Mouse (Mus musculus): Measurements from ENCODE around the gene Dnajb2. TPM values are rescaled to one million over a fixed set of nuclear protein-coding genes. Genes with fewer than 3 reads are reported as not detected.
A peak's percentile ranks its signal among the peaks of the same experiment; 100 is the strongest.

Gene Dnajb2
- polyA plus RNA-seq, 2 experiments, result 12.5 to 21.1 TPM

DNA sequence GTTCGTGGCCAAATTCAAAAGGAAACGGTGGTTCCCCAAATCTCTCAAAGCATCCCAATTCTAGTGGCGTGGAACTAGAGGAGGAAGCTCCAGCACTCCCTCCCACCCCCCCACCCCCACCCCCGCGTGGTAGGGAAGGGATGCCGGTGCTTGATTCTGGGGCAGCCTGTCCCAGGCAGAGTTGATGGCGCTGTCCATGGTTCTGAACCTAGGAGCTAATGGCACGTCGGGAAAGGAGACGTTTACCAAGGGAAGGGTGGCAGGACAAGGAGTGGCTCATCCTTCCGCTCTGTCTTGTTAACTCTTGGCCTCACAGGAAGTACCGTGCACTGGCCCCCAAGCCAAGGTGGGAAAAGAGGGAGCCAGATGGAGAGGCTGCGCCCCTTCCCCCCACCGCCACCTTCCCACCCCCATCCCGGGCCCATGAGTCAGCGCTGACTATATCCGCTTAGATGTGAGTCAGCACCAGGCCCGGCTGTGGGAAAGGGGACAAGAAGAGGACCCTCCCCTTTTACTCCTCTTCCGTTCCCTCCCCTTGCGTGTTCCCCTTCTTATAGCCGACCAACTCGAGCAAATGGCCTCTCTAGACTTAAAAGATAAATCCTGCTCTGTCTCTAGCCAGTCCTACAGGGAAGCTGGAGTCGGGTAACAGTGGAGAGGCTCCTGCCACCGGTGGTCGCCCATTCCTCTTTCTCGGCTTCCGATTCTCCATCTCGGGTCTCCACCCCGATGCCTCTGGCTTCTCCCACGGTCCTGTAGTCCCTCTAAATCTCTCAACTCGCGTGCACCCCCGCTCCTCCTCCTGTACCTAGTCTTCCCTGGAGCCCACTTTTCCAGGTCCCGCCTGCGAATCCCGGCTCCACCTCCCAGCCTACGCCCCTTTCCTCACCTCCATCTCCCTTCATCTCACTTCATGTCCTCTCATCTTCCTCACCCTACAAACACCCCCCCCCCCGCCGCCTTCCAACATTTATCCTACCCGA, 27.1 kb downstream of the Dnajb2 start:
- no peak overlapping the region for H3K4me3 ChIP-seq (ENCODE audit: insufficient read depth in 1 of 2, low read depth in 2 of 2, low read length in 2 of 2)

GRCm38 (mm10) chr1:75264091-75264880, 28.1 kb downstream of the Dnajb2 start, which contains the start of gene Ptprn:
Gene Ptprn (minus strand): TSS chr1:75264502.
- no peaks in the 10 kb centered on the region for H3K36me3 ChIP-seq (replicated peaks; ENCODE audit: control insufficient read depth, insufficient read depth, low read depth)
- no peaks in the 10 kb centered on the region for H3K4me1 ChIP-seq (replicated peaks; ENCODE audit: control insufficient read depth in 2 of 2, insufficient read depth in 2 of 2, low read length in 1 of 2)
- no peak within 1 kb of the TSS for H3K9ac ChIP-seq (replicated peaks)
- 10% methylated on average over 32 of the region's 32 CpGs for WGBS (ENCODE audit: insufficient replicate concordance)
- H3K4me2 ChIP-seq (ENCODE audit: low read depth), result no peak within 1 kb of the TSS
- DNase-seq (ENCODE audit: low read depth in 3 of 3, low spot score in 3 of 3) (no peak), ATAC-seq (ENCODE audit: insufficient read depth) (no peak)
- no peak within 1 kb of the TSS for H3K27ac ChIP-seq
- H3K27me3 ChIP-seq (ENCODE audit: control insufficient read depth, insufficient read depth, low read length), result peaks cover 28% of the 10 kb centered on the region
- H3K4me3 ChIP-seq (ENCODE audit: insufficient read depth in 1 of 2, low read depth in 2 of 2, low read length in 2 of 2), result no peak within 1 kb of the TSS
- H3K9me3 ChIP-seq (ENCODE audit: control insufficient read depth, low read length), result no peaks in the 10 kb centered on the region
- TF ChIP-seq EP300 (IDR thresholded peaks at IDR 0.05; ENCODE audit: low read depth), result no peak
- TF ChIP-seq CTCF (IDR thresholded peaks at IDR 0.05; ENCODE audit: low read depth), result no peak

More for the DNA sequence above, 27.1 kb downstream of the Dnajb2 start:
- Histone ChIP-seq H3K27me3 (ENCODE audit: control insufficient read depth, insufficient read depth, low read length) (peaks cover 28% of the 10 kb centered on the region), H3K4me2 (ENCODE audit: low read depth) (no peak overlapping the region), H3K9me3 (ENCODE audit: control insufficient read depth, low read length) (no peaks in the 10 kb centered on the region), H3K4me1 (replicated peaks; ENCODE audit: control insufficient read depth in 2 of 2, insufficient read depth in 2 of 2, low read length in 1 of 2) (no peaks in the 10 kb centered on the region), H3K36me3 (replicated peaks; ENCODE audit: control insufficient read depth, insufficient read depth, low read depth) (no peaks in the 10 kb centered on the region), H3K9ac (replicated peaks) (no peak overlapping the region), H3K27ac (no peak overlapping the region)
- ATAC-seq (ENCODE audit: insufficient read depth) (no peak), DNase-seq (ENCODE audit: low read depth in 3 of 3, low spot score in 3 of 3) (peak; percentile 45 to 56 (median 53))
- no peak for TF ChIP-seq EP300 (IDR thresholded peaks at IDR 0.05; ENCODE audit: low read depth)
- TF ChIP-seq CTCF (IDR thresholded peaks at IDR 0.05; ENCODE audit: low read depth), result no peak
- 2% methylated on average over 40 of the region's 40 CpGs for WGBS (ENCODE audit: insufficient replicate concordance)

GRCm38 (mm10) chr1:75277195-75278188, 41.3 kb downstream of the Dnajb2 start:
- ATAC-seq (ENCODE audit: insufficient read depth), result no peak
- no peak overlapping the region for H3K4me2 ChIP-seq (ENCODE audit: low read depth)
- H3K27ac ChIP-seq, result no peak overlapping the region
- no peaks in the 10 kb centered on the region for H3K4me1 ChIP-seq (replicated peaks; ENCODE audit: control insufficient read depth in 2 of 2, insufficient read depth in 2 of 2, low read length in 1 of 2)
- no peak for TF ChIP-seq EP300 (IDR thresholded peaks at IDR 0.05; ENCODE audit: low read depth)
- TF ChIP-seq CTCF (IDR thresholded peaks at IDR 0.05; ENCODE audit: low read depth), result no peak
- peaks cover 3% of the 10 kb centered on the region; the same call in 1 of the 2 replicates for H3K27me3 ChIP-seq (ENCODE audit: control insufficient read depth, insufficient read depth, low read length)
- 8% methylated on average over 23 of the region's 23 CpGs for WGBS (ENCODE audit: insufficient replicate concordance)
- no peak overlapping the region for H3K4me3 ChIP-seq (ENCODE audit: insufficient read depth in 1 of 2, low read depth in 2 of 2, low read length in 2 of 2)
- no peaks in the 10 kb centered on the region for H3K36me3 ChIP-seq (replicated peaks; ENCODE audit: control insufficient read depth, insufficient read depth, low read depth)
- peak in 1 of 3 experiments; percentile 17 for DNase-seq (ENCODE audit: low read depth in 3 of 3, low spot score in 3 of 3)
- no peaks in the 10 kb centered on the region for H3K9me3 ChIP-seq (ENCODE audit: control insufficient read depth, low read length)
- no peak overlapping the region for H3K9ac ChIP-seq (replicated peaks)

DNA sequence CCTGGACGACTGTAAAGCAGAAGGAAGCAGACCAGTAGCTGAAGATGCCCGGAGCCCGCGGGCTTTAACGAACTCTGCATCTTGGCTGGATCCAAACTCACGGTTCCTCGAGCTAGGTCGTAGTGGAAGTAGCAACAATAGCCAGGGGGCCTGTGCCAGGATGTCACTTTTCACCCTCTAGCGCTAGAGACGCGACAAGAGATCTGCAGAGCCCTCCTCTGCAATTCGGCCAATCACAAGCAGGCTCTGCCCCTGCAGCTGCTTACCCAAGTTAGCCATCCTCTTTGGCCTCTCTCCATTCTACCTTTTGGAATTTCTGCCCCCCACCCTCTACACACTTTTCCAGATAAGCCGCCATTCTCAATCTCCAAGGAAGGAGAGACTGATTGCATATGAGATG, 42.0 kb downstream of the Dnajb2 start, which contains the start of gene Resp18:
Gene Resp18 (minus strand): TSS at position 188 of the 400 bp plus-strand sequence.
- no peaks in the 10 kb centered on the region for H3K36me3 ChIP-seq (replicated peaks; ENCODE audit: control insufficient read depth, insufficient read depth, low read depth)
- TF ChIP-seq EP300 (IDR thresholded peaks at IDR 0.05; ENCODE audit: low read depth), result no peak
- no peak for TF ChIP-seq CTCF (IDR thresholded peaks at IDR 0.05; ENCODE audit: low read depth)

More for the DNA sequence above, 42.0 kb downstream of the Dnajb2 start, which contains the start of gene Resp18:
- Histone ChIP-seq H3K27ac (no peak within 1 kb of the TSS), H3K27me3 (ENCODE audit: control insufficient read depth, insufficient read depth, low read length) (peaks cover 3% of the 10 kb centered on the region; the same call in 1 of the 2 replicates), H3K9ac (replicated peaks) (no peak within 1 kb of the TSS), H3K4me3 (ENCODE audit: insufficient read depth in 1 of 2, low read depth in 2 of 2, low read length in 2 of 2) (no peak within 1 kb of the TSS), H3K4me1 (replicated peaks; ENCODE audit: control insufficient read depth in 2 of 2, insufficient read depth in 2 of 2, low read length in 1 of 2) (no peaks in the 10 kb centered on the region), H3K4me2 (ENCODE audit: low read depth) (no peak within 1 kb of the TSS), H3K9me3 (ENCODE audit: control insufficient read depth, low read length) (no peaks in the 10 kb centered on the region)
- ATAC-seq (ENCODE audit: insufficient read depth) (no peak), DNase-seq (ENCODE audit: low read depth in 3 of 3, low spot score in 3 of 3) (no peak)
- WGBS (ENCODE audit: insufficient replicate concordance), result 5% methylated on average over 13 of the region's 13 CpGs

All from liver, embryonic 14.5 days (tissue).